Mouse (Mus musculus) C2C12 (cell line): ENCODE results near the gene Cep135.
A peak's percentile ranks its signal among the peaks of the same experiment; 100 is the strongest.

Source experiments
- CTCF ChIP-seq: IDR thresholded peaks from one replicate; pipeline ENCODE4 v1.5.1; 2011; ENCODE audit not compliant: control insufficient read depth, insufficient read depth, insufficient read length
- MYOD1 ChIP-seq: IDR thresholded peaks from one replicate; pipeline ENCODE4 v1.6.1; 2011; ENCODE audit warnings: low read depth; ENCODE audit not compliant: control insufficient read depth, insufficient read length

DNA sequence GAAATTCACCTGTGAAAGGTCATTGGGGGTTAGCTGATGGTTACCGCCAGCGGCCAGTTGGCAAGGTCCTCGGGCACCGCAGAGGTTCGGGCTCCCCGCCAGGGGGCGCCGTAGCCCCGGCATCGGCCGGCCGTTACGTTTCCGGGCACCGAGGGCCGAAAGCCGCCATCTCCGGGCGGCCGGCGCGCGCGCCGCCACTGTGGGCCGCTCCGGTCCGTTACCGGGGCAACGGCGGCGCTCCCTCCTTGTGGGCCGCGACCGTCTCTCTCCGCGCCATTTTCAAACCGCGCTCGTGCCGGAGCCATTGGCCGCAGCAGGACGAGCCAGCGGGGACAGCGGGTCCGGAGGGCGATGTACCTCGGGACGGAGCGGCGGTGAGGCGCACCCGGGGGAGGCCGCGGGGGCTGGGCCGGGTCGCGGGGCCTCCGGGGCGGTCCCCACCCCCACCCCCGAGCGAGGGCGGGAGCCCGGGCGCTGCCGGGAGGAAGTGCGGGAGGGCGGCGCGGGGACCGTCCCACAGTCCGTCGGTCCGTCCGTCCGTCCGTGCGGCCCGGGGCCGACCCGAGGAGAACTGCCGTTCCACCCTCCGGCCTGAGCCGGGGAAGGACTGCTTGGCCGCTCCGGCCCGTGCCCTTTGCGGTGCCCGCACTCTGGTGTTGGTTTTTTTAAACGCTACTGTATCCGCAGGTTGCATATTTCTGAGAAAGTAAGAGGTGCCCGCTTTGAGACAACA lies at the start of gene Cep135:
- TF ChIP-seq CTCF (peak; percentile 95), MYOD1 (no peak)
